Mouse (Mus musculus) ovary, postnatal 36 days (tissue): Measurements from ENCODE around the gene Trdn.

Experiments
- DNase-seq: peaks from one replicate; pipeline ENCODE4 v3.0.0; 2022; ENCODE audit warnings: low spot score, mixed read lengths

Trdn gene

DNA sequence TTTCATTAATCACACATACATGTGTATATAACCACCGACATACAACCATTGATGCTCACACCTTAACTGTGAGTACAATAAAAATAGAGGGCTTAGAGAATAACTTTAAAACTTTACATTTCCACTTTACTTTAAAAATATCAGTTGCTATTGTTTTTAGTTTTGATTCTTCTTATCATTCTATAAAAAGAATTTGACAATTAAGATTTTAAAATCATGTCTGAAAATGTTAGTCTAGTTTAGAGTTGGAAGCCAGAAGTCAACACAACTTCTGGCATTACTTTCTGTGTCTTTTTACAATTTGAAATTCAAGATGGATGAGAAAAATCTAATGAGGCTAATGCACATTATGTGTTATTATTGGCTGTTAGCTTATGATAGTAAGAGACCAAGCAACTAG is at the start of gene Trdn:
Trdn (plus strand) TSS at position 301 of the 400 bp plus-strand sequence.
- no peak for DNase-seq

DNA sequence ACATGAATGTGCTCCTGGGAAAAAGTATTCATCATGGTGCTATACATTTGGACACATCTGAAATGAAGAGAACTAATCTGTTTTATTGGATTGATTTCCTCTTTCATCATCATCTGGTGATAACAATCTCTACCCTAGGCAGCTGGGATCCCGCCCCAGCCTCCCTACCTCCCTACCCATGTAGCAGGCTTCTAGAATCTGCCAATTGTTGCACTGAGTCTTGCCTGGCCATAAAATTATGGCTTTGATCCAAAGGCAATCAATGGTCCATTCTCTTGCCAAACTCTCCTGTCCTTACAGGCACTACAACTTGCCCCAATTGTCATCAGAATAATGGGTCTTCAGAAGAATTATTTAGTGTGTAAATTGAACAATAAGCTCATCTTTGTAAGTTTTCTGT is 19.6 kb upstream of the Trdn start:
- no peak for DNase-seq

DNA sequence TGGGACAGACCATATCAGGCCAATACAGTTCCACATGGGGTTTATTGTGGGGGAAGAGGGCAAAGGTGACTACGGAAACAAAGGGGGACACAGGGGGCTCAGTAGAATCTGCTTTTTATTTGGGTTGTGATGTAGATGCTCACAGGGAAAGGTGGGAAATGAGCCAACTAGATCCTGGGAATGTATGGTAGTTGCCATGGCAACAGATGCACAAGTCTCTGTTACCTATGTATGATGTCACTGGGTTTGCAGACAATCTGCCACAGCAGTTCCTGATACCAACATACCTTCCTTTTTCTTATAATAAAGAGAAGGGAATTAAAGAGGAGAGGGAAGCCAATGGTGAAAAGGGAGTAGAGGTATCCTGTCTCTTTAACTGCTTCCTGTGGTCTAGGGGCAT is 14.8 kb upstream of the Trdn start:
- DNase-seq: no peak

DNA sequence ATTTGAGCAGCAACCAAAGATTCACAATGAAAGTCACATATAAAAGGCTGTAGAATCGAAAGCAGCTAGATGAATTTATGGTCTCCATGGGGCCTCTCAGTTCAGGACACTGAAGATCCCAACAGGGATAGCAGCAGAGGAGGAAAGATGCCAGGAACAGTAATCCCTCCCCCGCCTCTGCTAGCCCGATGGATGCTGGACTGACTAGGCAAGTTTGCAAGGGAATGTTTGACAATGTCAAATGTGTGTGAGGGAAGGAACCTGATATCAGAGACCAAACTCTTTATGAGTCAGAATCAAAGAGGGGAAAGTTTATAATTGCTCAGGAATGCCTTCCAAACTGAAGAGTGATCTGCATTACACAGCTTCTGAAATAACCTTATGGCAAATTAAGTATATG is 7.2 kb upstream of the Trdn start:
- no peak for DNase-seq

DNA sequence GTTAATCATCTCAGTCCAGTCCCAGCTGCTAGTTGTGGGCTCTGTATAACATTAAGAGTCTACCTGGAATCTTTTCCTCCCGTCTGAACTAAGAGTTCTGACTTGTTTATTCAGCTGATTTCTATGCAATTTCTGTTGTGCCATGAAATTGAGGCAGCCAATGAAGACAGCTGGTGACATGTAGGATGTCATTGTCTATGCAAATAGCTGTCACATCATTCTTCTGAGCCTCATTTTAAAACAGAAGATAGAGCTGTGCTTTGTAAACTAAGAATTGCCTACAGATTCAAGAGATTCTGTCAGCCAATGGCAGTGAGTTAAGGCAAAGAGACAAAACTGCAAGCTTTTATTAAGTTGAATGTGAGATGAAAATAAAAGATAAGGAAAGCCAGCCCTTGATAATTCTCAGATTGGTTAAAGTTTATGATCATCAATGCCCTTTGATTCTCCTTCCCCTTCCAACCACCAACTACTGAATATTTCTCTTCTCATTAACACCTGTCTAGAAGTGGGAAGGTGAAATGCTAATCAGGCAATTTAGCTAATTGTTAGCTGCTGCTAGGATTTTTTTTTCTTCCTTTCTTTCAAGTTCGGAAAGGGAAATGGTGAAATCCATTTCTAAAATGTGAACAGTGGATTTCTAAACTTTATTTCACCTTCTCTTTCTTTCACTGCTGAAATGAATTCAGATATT is 1.9 kb downstream of the Trdn start:
- no peak for DNase-seq

DNA sequence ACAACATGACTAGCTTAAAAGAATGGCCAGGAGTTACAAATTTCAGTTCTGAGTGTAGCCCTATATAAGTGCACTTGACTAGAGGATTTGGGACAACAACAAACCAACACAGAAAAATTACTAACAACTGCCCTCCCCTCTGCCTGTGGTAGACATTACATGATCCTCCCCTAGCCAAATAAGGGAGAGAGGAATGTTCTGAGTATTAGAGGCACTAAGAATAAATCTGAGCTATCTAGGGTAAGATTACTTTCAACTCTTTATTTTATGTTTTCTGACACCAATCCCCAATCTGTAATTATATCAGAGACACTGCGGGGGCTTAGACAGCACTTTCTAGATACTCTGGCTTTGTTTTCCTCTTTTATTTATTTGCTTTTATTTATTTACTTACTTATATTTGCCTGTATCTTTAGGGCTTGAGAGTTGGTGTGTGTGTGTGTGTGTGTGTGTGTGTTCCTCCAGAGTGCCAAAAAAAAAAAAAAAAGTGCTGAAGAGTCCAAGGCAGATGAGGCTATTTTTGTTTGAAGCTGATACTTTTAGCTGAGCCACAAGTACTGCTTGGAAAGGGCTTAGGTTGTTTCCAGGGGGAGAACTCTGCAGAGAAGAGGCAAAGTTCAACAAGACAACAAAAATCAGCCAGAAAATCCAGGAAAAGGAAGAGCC is 2.7 kb downstream of the Trdn start:
- DNase-seq: no peak

DNA sequence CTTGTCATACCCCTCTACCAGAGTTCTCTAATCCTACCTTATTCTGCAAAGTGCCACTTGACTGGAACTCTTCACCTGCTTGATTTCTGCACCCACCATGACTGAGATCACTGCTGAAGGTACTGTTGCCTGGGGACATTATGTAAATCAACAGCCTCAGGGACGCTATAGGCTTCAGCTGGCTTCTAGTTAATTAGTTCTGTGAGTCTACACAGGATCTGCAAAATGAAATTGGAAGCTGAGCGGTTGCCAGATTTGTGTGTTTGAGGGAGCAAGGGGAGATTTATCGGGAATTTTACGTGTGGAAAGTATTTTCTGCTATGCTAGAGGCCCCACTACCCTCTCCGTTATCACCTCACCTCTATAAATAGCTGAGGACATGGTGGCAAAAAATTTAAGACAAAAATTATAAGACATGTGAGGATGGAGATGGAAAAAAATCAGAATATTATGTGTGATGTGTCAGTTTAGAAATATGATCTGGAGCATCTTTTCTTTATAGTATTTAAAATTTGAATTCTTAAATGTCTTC is 3.3 kb downstream of the Trdn start:
- no peak for DNase-seq

DNA sequence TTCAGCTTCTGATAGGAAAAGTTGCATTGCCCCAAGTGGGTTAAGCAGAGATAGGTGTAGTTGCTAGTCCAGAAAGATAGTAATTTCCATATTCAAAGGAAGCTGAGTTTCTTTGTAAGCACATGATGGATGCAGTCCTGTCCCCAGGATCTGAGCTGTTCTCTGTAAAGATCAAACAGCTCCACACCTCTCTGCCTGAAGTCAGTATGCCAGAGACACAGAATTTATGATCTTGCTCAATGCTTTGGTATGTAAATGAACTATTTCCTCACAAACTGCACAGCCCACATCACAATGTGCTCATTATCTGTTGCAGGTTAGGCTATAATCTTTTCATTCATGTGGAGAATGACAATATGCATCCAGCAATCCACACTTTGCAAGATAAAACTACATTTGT is 8.0 kb downstream of the Trdn start:
- no peak for DNase-seq

DNA sequence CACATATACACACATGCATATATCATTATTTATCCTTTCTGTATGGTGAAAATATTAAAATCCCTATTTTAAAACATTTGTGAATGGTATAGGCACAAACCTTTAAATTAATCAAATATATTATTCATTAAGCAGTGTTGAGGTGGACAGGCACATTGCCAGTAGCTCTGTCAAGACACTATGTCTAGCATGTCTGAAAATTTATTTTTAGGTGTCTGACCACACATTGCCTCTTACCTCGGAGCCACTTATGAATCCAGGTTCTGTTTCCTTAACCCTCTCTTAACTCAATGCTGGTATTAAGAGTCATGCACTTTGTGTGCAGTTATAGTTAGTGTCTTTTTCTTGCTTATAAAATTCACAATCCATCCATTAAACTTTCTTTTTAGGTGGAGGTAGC is 12.0 kb downstream of the Trdn start:
- DNase-seq: no peak

DNA sequence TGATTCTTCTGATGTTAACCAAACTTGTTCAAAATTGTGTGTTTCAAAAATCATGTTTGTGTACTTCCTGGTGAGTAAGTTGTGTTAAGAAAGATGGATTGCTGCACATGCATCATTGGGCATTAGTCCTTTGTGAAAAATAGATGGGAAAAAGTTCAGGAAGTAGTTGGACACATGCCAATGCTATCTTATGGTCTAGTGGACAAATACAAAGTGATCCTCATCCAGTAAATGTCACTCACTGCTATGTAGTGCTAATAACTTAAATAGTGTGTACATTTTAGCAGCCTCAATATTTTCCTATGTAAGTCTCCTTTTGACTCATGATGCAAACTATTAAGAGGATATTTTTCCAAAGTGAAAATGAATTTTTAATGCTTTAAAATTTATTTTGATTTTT is 27.6 kb downstream of the Trdn start:
- no peak for DNase-seq

DNA sequence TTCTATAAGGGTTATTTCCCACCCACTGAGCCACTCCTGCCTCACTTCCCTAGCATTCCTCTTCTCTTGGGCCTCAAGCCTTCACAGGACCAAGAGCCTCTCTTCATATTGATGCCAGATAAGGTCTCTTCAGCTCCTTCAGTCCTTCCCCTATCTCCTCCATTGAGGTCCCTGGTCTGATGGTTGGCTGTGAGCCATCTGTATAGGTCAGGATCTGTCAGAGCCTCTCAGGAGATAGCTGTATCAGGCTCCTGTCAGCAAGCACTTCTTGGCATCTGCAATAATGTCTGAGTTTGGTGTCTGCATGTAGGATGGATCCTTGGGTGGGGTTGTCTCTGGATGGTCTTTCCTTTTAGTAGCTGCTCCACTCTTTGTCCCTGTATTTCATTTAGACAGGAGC is 42.7 kb downstream of the Trdn start:
- DNase-seq: no peak

DNA sequence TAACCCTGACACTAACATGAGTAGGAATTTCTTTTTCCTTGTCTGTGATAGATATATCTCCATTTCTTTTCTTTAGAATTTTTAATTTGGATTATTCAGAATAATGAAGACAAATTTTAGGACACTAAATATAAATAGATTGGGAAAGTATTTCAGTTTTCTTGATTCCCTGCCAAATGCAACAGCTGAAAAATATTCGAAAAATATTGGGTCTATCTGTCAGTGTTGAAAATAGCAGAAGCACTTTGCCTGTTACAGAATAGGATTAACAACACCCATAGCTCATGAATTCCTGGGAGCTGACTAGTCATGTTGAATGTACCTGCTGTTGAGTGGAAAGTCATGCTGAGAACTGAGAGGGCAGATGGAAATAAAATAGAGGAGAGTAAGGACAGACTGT is 64.6 kb downstream of the Trdn start:
- DNase-seq: no peak

DNA sequence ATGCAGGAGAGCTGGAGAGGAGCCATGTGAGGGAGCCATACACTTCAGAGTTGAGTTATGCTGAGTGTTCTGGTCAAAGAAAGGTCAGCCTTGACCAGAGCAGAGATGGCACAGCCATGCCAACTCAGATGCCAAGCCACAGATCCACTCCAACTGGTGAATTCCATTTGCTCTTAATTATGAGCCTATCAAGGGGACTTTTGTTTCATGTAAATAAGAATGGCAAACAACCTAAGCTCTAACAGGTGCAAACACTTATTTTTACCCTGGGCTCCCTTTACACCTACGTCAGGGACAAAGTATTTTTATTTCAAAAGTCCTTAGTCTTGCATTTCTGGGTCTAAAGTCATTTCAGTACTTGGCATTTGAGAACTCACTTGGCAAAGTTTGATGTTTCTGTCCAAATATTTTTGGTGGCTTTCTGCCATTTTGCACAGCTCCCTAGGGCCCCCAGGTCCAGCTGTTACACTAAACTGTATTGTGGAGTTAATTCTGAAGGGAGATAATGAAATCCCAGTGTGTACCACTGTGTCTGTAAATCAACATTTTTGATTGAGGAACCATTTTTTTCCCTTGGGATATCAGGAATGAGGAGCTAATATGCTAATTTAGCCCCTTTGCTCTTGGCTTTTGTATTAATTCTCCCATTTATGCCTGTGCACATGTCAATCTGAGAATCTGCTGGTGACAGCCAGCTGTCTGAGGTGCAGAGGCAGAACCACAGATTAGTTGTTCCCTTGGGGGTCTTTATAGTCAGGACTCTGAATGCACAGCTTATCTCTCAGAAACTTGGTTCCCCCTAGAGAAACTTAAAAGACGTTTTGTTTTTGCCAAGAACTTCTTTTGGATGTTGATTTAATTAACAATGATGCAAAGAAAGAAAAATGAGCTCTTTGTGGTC is 99.6 kb downstream of the Trdn start:
- no peak for DNase-seq

DNA sequence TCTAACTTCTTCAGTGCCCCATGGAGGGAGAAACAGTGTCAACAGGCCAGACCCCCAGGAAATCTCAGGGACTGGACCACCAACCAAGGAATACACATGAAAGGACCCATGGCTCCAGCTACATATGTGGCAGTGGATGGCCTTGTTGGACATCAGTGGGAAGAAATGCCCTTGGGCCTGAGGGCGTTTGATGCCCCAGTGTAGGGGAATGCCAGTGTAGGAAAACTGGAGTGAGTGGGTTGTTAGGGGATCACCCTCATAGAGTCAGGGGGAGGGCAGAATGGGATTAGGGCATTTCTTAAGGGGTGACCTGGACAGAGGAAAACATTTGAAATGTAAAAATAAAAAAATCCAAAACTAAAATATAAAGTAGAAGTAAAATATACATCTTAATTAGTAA is 108.7 kb downstream of the Trdn start:
- no peak for DNase-seq

DNA sequence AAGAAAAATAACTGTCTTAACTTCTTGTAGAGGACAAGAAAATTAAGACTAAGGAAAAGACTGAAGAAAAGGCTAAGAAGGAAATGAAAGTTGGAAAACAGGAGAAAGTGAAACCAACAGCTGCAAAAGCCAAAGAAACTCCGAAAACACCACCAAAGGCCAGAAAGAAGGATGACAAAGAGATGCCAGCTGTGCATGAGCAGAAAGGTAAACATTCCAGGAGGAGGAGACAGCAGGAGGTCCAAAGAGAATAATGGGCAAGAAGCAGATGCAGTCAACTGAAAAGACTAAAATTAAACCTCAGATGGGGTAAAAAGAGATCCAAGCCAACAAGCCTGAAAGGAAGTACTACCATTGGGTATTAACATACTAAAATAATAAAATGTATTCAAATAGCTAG is 115.6 kb downstream of the Trdn start:
- DNase-seq: no peak

DNA sequence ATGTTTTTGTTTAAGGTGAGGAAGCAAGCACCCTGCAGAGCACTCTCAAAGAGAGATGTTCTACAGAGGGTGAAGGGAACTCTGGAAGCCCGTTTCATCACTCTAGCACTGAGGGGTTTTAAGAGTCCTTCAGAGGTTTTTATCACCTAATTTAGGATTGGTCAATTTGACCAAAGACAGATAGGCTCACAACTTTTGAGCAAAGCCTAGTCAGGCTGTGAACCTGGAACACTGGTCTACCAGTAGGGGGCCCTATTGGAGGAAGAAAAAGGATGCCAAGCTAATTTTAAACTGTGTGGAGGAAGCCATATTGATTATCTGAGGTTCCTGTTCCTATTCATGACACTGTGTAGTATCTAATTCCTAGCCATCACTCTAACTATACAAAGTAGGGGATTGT is 117.9 kb downstream of the Trdn start:
- no peak for DNase-seq

DNA sequence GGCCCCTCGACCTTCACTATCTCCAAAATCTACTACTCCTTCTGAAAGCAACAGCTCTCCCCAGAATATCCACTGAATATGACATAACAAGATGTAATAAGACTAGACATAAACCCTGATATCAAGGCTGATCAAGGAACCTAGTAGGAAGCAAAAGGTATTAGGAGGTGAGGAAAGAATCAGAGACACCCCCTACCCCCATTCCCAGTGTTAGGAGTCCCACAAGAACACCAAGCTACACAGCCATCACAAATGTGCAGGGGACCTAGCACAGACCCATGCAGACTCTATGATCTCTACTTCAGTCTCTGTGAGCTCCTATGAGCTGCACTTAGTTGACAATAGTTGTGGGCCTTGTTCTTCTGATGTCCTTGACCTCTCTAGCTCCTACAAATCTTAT is 130.1 kb downstream of the Trdn start:
- DNase-seq: no peak

DNA sequence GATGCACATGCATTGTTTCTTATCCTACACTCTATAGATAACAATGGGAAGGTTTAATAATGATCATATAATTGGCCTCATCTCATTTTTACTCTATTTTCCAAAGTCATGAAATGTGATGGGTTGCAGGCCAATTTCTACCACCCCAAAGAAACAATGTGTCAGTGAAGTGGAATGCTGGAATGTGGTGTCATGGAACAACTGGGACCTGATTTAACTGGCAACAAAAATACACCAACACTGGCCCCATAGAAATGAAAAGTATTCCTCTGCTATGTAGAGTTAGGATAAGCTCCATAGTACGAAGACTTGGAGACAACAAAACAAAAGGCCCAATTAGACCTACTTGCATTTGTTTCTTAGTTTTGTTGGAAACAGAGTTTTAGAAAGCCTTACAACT is 173.6 kb downstream of the Trdn start:
- no peak for DNase-seq

DNA sequence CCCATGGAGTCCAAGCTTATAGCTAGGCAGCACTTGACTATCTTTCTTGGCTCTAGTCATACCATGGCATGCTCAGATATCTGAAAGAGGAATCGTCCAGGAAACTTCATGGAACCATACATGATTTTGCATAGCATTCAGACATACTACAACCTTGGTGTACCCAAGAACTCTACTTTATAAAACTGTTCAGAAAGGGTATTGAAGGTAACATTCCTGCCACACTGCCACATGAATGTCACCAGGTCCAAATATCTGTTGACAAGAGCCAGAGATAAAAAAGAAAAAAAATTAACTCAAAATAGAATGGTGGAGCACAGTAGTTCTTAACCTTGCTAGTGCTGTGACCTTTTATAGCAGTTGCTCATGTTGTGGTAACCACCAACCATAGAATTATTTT is 175.8 kb downstream of the Trdn start:
- DNase-seq: no peak

DNA sequence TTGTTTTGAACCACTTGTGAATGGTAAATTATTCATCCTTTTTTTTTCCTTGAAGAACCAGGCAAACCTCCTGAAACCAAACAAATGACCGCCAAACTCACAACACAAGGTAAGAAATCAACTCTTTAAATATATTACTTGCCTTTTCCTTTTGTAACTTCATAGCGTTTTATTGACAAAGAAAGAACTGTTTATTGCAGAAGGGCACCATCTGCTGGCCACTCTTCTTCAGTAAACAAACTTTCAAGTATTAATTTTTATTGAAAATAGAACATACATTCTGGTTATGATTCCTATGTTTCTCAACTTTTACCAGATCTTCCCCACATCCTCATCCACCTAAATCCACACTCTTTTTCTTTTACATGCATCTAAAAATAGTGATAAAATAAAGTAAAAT is 224.6 kb downstream of the Trdn start:
- DNase-seq: no peak

DNA sequence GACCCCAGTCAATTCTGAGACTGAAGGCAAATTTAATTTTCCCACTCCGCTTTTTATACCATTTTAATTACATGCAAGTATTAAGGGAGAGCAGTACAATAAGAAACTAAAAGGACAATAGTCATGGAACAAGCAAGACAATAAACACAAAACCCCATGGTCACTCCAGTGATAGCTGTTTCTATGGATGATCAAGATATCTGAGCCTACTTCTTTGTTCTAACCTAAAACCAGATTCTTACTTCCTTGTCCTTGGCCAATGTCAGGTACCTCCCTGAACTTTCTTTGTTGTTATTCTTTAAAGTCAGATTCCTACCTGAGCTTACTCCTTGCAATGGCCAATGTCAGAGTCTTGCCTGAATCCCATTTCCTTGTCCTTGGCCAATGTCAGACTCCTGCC is 272.7 kb downstream of the Trdn start:
- DNase-seq: no peak

DNA sequence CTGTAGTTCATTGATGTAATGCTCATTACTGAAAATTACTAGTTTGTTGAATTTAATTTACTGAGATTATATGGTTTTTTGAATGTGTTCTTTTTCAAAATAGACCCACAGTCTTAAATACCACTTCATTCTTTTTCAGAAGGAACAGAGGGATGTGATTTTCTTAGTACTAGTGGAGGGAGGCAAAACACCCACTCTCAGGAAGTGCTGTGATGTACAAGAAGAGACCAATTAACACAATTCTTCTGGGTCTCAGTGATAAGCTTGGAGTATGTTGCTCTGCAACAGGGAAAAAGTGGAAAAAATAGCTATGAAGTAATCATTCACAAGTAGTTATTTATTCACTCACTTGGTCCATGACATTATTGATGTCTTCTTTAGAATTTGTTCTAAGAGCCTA is 286.2 kb downstream of the Trdn start:
- no peak for DNase-seq

DNA sequence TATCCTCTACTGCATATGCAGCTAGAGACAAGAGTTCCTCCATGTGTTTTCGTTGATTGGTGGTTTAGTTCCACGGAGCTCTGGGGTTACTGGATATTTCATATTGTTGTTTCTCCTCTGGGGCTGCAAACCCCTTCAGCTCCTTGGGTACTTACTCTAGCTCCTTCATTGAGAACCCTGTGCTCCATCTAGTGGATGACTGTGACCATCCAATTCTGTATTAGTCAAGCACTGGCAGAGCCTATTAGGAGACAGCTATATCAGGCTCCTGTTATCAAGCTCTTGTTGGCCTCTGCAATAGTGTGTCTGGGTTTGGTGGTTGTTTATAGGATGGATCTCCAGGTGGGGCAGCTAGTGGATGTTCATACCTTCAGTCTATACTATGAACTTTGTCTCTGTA is 290.2 kb downstream of the Trdn start:
- no peak for DNase-seq
